In the genomic region with DNA sequence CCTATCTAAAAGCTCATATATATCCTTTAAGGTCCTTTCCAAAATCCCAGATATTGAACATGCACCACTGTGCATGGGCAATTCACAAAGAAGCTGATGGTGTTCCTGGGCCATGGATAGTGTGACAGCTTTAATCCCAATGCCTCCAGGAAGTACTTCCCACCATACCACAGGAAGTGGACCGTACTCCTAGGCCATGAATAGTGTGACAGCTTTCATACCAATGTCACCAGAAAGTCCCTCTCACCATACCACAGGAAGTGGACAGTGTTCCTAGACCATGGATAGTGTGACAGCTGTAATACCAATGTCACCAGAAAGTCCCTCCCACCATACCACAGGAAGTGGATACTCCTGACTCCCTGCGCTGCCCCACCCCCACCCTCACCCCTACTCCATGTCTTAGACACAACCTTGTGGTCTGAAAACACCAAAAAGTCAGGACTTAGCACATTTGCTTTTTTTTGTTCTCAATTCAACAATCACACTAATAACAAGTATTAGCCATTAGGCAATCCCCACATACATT, we compare ENCODE assay signal across 17 mouse cellular contexts.
DNase-seq lines count a peak whose midpoint lies in the region; ATAC-seq and TF ChIP-seq lines count a peak whose summit lies in the region.
"Had no signal": no experiment of that assay in that cellular context is flagged by ENCODE, and none has a peak within 500 bp of the region (broad histone marks: within the 10 kb centered on the region; RNA-seq: fewer than 3 reads in every experiment).

No protein-coding gene starts in this region.

- no peak for TF ChIP-seq CTCF in liver, embryonic 14.5 days (IDR thresholded peaks at IDR 0.05; ENCODE audit: low read depth)

- peak; percentile 26; the same call in 1 of the 2 replicates for ATAC-seq in liver, embryonic 14.5 days (ENCODE audit: insufficient read depth)
- ATAC-seq in liver, embryonic 12.5 days = no peak
- ATAC-seq in megakaryocyte, adult 5-6 weeks (ENCODE audit: poor library complexity, severe bottlenecking) = no peak
- peak; percentile 66 for ATAC-seq in common myeloid progenitor, adult 5-6 weeks (replicated peaks; ENCODE audit: low read depth, poor library complexity, severe bottlenecking)
- ATAC-seq: forebrain, postnatal 0 days had no signal

- no peak overlapping the region for H3K27ac ChIP-seq in liver, embryonic 14.5 days
- H3K27ac ChIP-seq in liver, embryonic 12.5 days = no peak overlapping the region
- H3K27ac ChIP-seq: embryonic facial prominence, embryonic 10.5 days; forebrain, embryonic 13.5 days; heart, embryonic 13.5 days had no signal

- H3K27me3 ChIP-seq in liver, embryonic 14.5 days (ENCODE audit: control insufficient read depth, insufficient read depth, low read length) = no peaks in the 10 kb centered on the region
- peaks cover 6% of the 10 kb centered on the region; the same call in 1 of the 2 replicates for H3K27me3 ChIP-seq in liver, embryonic 12.5 days (replicated peaks)
- no peaks in the 10 kb centered on the region for H3K27me3 ChIP-seq in megakaryocyte, embryonic 14.5 days (replicated peaks)
- H3K27me3 ChIP-seq: forebrain, embryonic 13.5 days; heart, embryonic 13.5 days had no signal

- H3K36me3 ChIP-seq in liver, embryonic 14.5 days (replicated peaks; ENCODE audit: control insufficient read depth, insufficient read depth, low read depth) = no peaks in the 10 kb centered on the region
- H3K36me3 ChIP-seq in liver, embryonic 12.5 days = no peaks in the 10 kb centered on the region
- H3K36me3 ChIP-seq in megakaryocyte, embryonic 14.5 days (replicated peaks; ENCODE audit: low read length) = peaks cover 5% of the 10 kb centered on the region
- H3K36me3 ChIP-seq: embryonic facial prominence, embryonic 10.5 days; heart, embryonic 13.5 days had no signal

- no peak overlapping the region for H3K4me2 ChIP-seq in liver, embryonic 14.5 days (ENCODE audit: low read depth)
- H3K4me2 ChIP-seq in liver, embryonic 12.5 days = no peak overlapping the region
- H3K4me2 ChIP-seq: forebrain, embryonic 13.5 days; heart, embryonic 13.5 days had no signal

- no peak overlapping the region for H3K4me3 ChIP-seq in liver, embryonic 14.5 days (ENCODE audit: insufficient read depth in 1 of 2, low read depth in 2 of 2, low read length in 2 of 2)
- H3K4me3 ChIP-seq in liver, embryonic 12.5 days = no peak overlapping the region
- H3K4me3 ChIP-seq in megakaryocyte, embryonic 14.5 days (replicated peaks) = peak overlapping the region; percentile 56
- H3K4me3 ChIP-seq: embryonic facial prominence, embryonic 10.5 days; forebrain, embryonic 13.5 days; heart, embryonic 13.5 days had no signal

- no peak overlapping the region for H3K9ac ChIP-seq in liver, embryonic 14.5 days (replicated peaks)
- no peak overlapping the region for H3K9ac ChIP-seq in liver, embryonic 12.5 days
- H3K9ac ChIP-seq: forebrain, embryonic 13.5 days; forebrain, postnatal 0 days; heart, embryonic 13.5 days had no signal

- no peak for TF ChIP-seq EP300 in liver, embryonic 14.5 days (IDR thresholded peaks at IDR 0.05; ENCODE audit: low read depth)

- no peak for DNase-seq in liver, embryonic 14.5 days (ENCODE audit: low read depth in 3 of 3, low spot score in 3 of 3)
- no peak for DNase-seq in gastrocnemius, postnatal 25 days
- DNase-seq: adrenal gland, postnatal 10 days; cerebellum, adult 11-12 months; cerebellum, adult 9-11 months; cerebellum, postnatal 36 days; forebrain, postnatal 0 days; gastrocnemius, postnatal 14 days; heart, adult 11 months; heart, postnatal 36 days had no signal

- 28% methylated on average over 2 of the region's 2 CpGs for WGBS in liver, embryonic 14.5 days (ENCODE audit: insufficient replicate concordance)
- 47% methylated on average over 2 of the region's 2 CpGs for WGBS in liver, embryonic 12.5 days (ENCODE audit: insufficient replicate concordance)

- peaks cover 6% of the 10 kb centered on the region for H3K9me3 ChIP-seq in liver, embryonic 14.5 days (ENCODE audit: control insufficient read depth, low read length)
- H3K9me3 ChIP-seq in liver, embryonic 12.5 days (replicated peaks) = peaks cover 7% of the 10 kb centered on the region
- H3K9me3 ChIP-seq in megakaryocyte, embryonic 14.5 days = peaks cover 5% of the 10 kb centered on the region
- H3K9me3 ChIP-seq: forebrain, embryonic 13.5 days had no signal

- peaks cover 0 to 3% of the 10 kb centered on the region in 2 experiments; a peak in 1 of 4 replicates for H3K4me1 ChIP-seq in liver, embryonic 14.5 days (replicated peaks; ENCODE audit: control insufficient read depth in 2 of 2, insufficient read depth in 2 of 2, low read length in 1 of 2)
- H3K4me1 ChIP-seq in liver, embryonic 12.5 days = 0 out of 2 replicates have a peak, but pooled peaks cover 6% of the 10 kb centered on the region
- peaks cover 90% of the 10 kb centered on the region for H3K4me1 ChIP-seq in megakaryocyte, embryonic 14.5 days

Comparison
In these comparisons a context has a peak if more than half of its experiments do, and no peak if none do; other contexts are left out.
1. ATAC-seq: peak in liver, embryonic 14.5 days (single experiment) and common myeloid progenitor, adult 5-6 weeks (single experiment); none in liver, embryonic 12.5 days (single experiment) and megakaryocyte, adult 5-6 weeks (single experiment).